Mouse (Mus musculus): ENCODE data around the gene Gsg1l2. TPM values are rescaled to one million over a fixed set of nuclear protein-coding genes. Genes with fewer than 3 reads are reported as not detected.

Gsg1l2 gene
- polyA plus RNA-seq, 1 experiment from 2014 or later: not detected

- peaks cover 3% of the 10 kb centered on the region; the same call in 1 of the 2 replicates for H3K4me1 ChIP-seq (replicated peaks)
- H3K27me3 ChIP-seq (ENCODE audit: insufficient read depth, poor library complexity, severe bottlenecking): no peaks in the 10 kb centered on the region
- no peak overlapping the region for H3K4me3 ChIP-seq
- no peak overlapping the region for H3K27ac ChIP-seq
- H3K36me3 ChIP-seq: no peaks in the 10 kb centered on the region
- no peak for DNase-seq (ENCODE audit: low spot score)
- H3K9me3 ChIP-seq: no peaks in the 10 kb centered on the region
- 82% methylated on average over 6 of the region's 6 CpGs for WGBS
Measured at GRCm38 (mm10) chr11:67829530-67829929, 55.1 kb downstream of the Gsg1l2 start.

GRCm38 (mm10) chr11:67831820-67832219 lies 57.4 kb downstream of the Gsg1l2 start:
- 84% methylated on average over 5 of the region's 5 CpGs for WGBS
- no peaks in the 10 kb centered on the region for H3K36me3 ChIP-seq
- no peak overlapping the region for H3K27ac ChIP-seq
- H3K27me3 ChIP-seq (ENCODE audit: insufficient read depth, poor library complexity, severe bottlenecking): no peaks in the 10 kb centered on the region
- no peak for DNase-seq (ENCODE audit: low spot score)
- no peak overlapping the region for H3K4me3 ChIP-seq
- H3K4me1 ChIP-seq (replicated peaks): peaks cover 3% of the 10 kb centered on the region; the same call in 1 of the 2 replicates
- H3K9me3 ChIP-seq: no peaks in the 10 kb centered on the region

- WGBS: 94% methylated on average over 10 of the region's 10 CpGs
- Histone ChIP-seq H3K4me1 (replicated peaks) (no peaks in the 10 kb centered on the region), H3K27me3 (ENCODE audit: insufficient read depth, poor library complexity, severe bottlenecking) (no peaks in the 10 kb centered on the region), H3K36me3 (no peaks in the 10 kb centered on the region), H3K9me3 (no peaks in the 10 kb centered on the region), H3K4me3 (no peak overlapping the region), H3K27ac (no peak overlapping the region)
- no peak for DNase-seq (ENCODE audit: low spot score)
Measured at GRCm38 (mm10) chr11:67835408-67836078, 61.1 kb downstream of the Gsg1l2 start.

Other genes starting within 250 kb of the Gsg1l2 start
- gene Rcvrn, start 79.3 kb upstream of the Gsg1l2 start, polyA plus RNA-seq (2016; fragmentation: Nextera tagmentation; extraction: Ambion mirVana): not detected in 2 replicates
- gene Glp2r, start 3.5 kb upstream of the Gsg1l2 start, polyA plus RNA-seq (2016; fragmentation: Nextera tagmentation; extraction: Ambion mirVana): not detected in 2 replicates
- gene Dhrs7c, start 23.6 kb downstream of the Gsg1l2 start, polyA plus RNA-seq (2016; fragmentation: Nextera tagmentation; extraction: Ambion mirVana): not detected in 2 replicates
- 0.77 and 1.2 TPM in 2 replicates for gene Usp43, start 147.5 kb downstream of the Gsg1l2 start, polyA plus RNA-seq (2016; fragmentation: Nextera tagmentation; extraction: Ambion mirVana)
- 2.3 and 5.4 TPM in 2 replicates for gene Cfap52, start 191.0 kb downstream of the Gsg1l2 start, polyA plus RNA-seq (2016; fragmentation: Nextera tagmentation; extraction: Ambion mirVana)
- gene Stx8, start 191.6 kb downstream of the Gsg1l2 start, polyA plus RNA-seq (2016; fragmentation: Nextera tagmentation; extraction: Ambion mirVana): 50.7 and 57.5 TPM in 2 replicates